Mouse (Mus musculus) heart, embryonic 12.5 days (tissue): Measurements from ENCODE around the gene Marf1. TPM values are rescaled to one million over a fixed set of nuclear protein-coding genes. Genes with fewer than 3 reads are reported as not detected.
A peak's percentile ranks its signal among the peaks of the same experiment; 100 is the strongest.
"Not testable (repeated sequence)": the region's sequence is repeated elsewhere in the genome, so short reads cannot be mapped to it uniquely, and the experiment has no call there.

Experiments used
- ATAC-seq: fragments of 200-750 bp; cut with Nextera tagmentation; 2 replicates; pipeline ENCODE4 v1.8.0; 2017; ENCODE audit warnings: moderate TSS enrichment, moderate library complexity; ENCODE audit not compliant: insufficient number of reproducible peaks, low FRiP score
- H3K27ac ChIP-seq: fragments of 300-500 bp; sonication (generic); 2 replicates; pipeline ENCODE4 v1.5.1; 2016; ENCODE audit warnings: mild to moderate bottlenecking, moderate library complexity; ENCODE audit not compliant: poor library complexity, severe bottlenecking
- H3K27me3 ChIP-seq: fragments of 300-500 bp; sonication (generic); replicated peaks from 2 replicates; pipeline ENCODE4 v1.6.1; 2016; ENCODE audit warnings: mild to moderate bottlenecking, moderate library complexity
- H3K36me3 ChIP-seq: fragments of 300-500 bp; sonication (generic); 2 replicates; pipeline ENCODE4 v1.6.1; 2016; ENCODE audit warnings: mild to moderate bottlenecking, moderate library complexity
- H3K4me1 ChIP-seq: fragments of 300-500 bp; sonication (generic); replicated peaks from 2 replicates; pipeline ENCODE4 v1.6.1; 2016; ENCODE audit warnings: mild to moderate bottlenecking
- H3K4me2 ChIP-seq: fragments of 300-500 bp; sonication (generic); 2 replicates; pipeline ENCODE4 v1.6.1; 2016; ENCODE audit warnings: mild to moderate bottlenecking, moderate library complexity
- H3K4me3 ChIP-seq: fragments of 300-500 bp; sonication (generic); 2 replicates; pipeline ENCODE4 v1.5.1; 2016; ENCODE audit warnings: mild to moderate bottlenecking
- H3K9ac ChIP-seq: fragments of 300-500 bp; sonication (generic); 2 replicates; pipeline ENCODE4 v1.6.1; 2016; ENCODE audit warnings: mild to moderate bottlenecking, moderate library complexity
- H3K9me3 ChIP-seq: fragments of 300-500 bp; sonication (generic); replicated peaks from 2 replicates; pipeline ENCODE4 v1.6.1; 2016; ENCODE audit warnings: mild to moderate bottlenecking, moderate library complexity
- WGBS: fragments of 180-500 bp; shearing (Covaris S2); methylation state at CpG from one replicate; pipeline ENCODE4 v1.1.7; 2016; 5-methylcytosine and 5-hydroxymethylcytosine counted together
- microRNA counts: library from miRNA; unstranded; fragments of <30 nt; microRNA quantifications from one replicate; lab custom pipeline; 2017
- microRNA-seq: library from miRNA; unstranded; fragments of <30 nt; microRNA quantifications from one replicate; pipeline ENCODE4, GENCODE M21; 2017
- polyA plus RNA-seq: library from polyadenylated mRNA; unstranded; fragments of >200 nt; fragmentation: Nextera tagmentation; extraction: Ambion mirVana; gene quantifications from 2 replicates; pipeline ENCODE4 v1.2.1, GENCODE M21; 2016

Gene Marf1
- polyA plus RNA-seq, 1 experiment from 2014 or later = 9.4 TPM

- ATAC-seq, H3K4me3 ChIP-seq, H3K4me2 ChIP-seq, H3K9ac ChIP-seq, H3K27me3 ChIP-seq, H3K9me3 ChIP-seq, H3K36me3 ChIP-seq, H3K27ac ChIP-seq, H3K4me1 ChIP-seq: not testable (repeated sequence)
- 77% methylated on average over 4 of the region's 4 CpGs for WGBS
Observed at GRCm38 (mm10) chr16:14066571-14066970, 96.6 kb downstream of the Marf1 start.

GRCm38 (mm10) chr16:14059869-14060268 lies 103.3 kb downstream of the Marf1 start:
- Histone ChIP-seq H3K9me3 (no peaks in the 10 kb centered on the region), H3K4me2 (no peak overlapping the region), H3K9ac (no peak overlapping the region), H3K27ac (no peak overlapping the region), H3K4me3 (no peak overlapping the region), H3K36me3 (no peaks in the 10 kb centered on the region), H3K4me1 (no peaks in the 10 kb centered on the region), H3K27me3 (no peaks in the 10 kb centered on the region)
- WGBS = 53% methylated on average over 5 of the region's 5 CpGs
- ATAC-seq = no peak

MicroRNAs within 50 kb of the gene (microRNA counts, 519-probe panel; counts per million panel counts)
- microRNA mmu-miR-484 (lab: Ali Mortazavi, UCI) = 3,849 counts per million, percentile 28 among the panel's probes with 10 or more counts

Small RNA genes within 50 kb of the gene (microRNA-seq; reads per million reads assigned to microRNA genes)
- gene Gm27671 = not detected
- 2,506 reads per million, percentile 85 among the genes with 10 or more reads in this experiment for gene Mir484

Other genes with a start within 250 kb of the Marf1 start
- gene 2900011O08Rik, start 176.7 kb downstream of the Marf1 start, polyA plus RNA-seq = 1.5 and 1.6 TPM in 2 replicates
- 0.34 TPM in 1 of 2 replicates, not detected in the other for gene Ifitm7, start 176.5 kb downstream of the Marf1 start, polyA plus RNA-seq
- gene Nde1, start 76 bp downstream of the Marf1 start, polyA plus RNA-seq = 77.5 and 80.1 TPM in 2 replicates
- gene Myh11, start 128.0 kb upstream of the Marf1 start, polyA plus RNA-seq = 0.74 and 1.8 TPM in 2 replicates
- gene Fopnl, start 154.1 kb upstream of the Marf1 start, polyA plus RNA-seq = 96.3 and 112 TPM in 2 replicates
- gene Abcc1, start 198.2 kb upstream of the Marf1 start, polyA plus RNA-seq = 3.1 and 3.4 TPM in 2 replicates